Mouse (Mus musculus) left cerebral cortex, postnatal 10 days (tissue): ENCODE data around the gene Lrrc8e. TPM values are rescaled to one million over a fixed set of nuclear protein-coding genes. Genes with fewer than 3 reads are reported as not detected.
A peak's percentile ranks its signal among the peaks of the same experiment; 100 is the strongest.

ENCODE experiments used
- DNase-seq, 2 experiments: peaks; one replicate each; pipeline ENCODE4 v3.0.0; 2021 to 2022; ENCODE audit warnings: low spot score in 2 of 2, mixed read lengths in 1 of 2; ENCODE audit errors: extremely low spot score in 1 of 2
- intact Hi-C: fragments of 180-260 bp; cut with DNase I; formaldehyde crosslinking; loops from one replicate; pipeline ENCODE4 v1.15.1; 2025
- total RNA-seq, 2 experiments: library from RNA; stranded (reverse); gene quantifications; 2 replicates each; pipeline ENCODE4 v1.2.3; 2021

Gene Lrrc8e
- total RNA-seq = not detected

- DNase-seq = no peak
- intact Hi-C loops = no loop called here
Observed at GRCm38 (mm10) chr8:4226739-4227347, at the start of gene Lrrc8e. TSS of gene Lrrc8e (plus strand) at chr8:4226827.

GRCm38 (mm10) chr8:4183409-4183808 is 43.2 kb upstream of the Lrrc8e start:
- DNase-seq = no peak
- intact Hi-C loops = no loop called here

- intact Hi-C loops = no loop called here
- DNase-seq = no peak
Observed at GRCm38 (mm10) chr8:4186151-4186550, 40.5 kb upstream of the Lrrc8e start.

- intact Hi-C loops = no loop called here
- no peak for DNase-seq
Observed at GRCm38 (mm10) chr8:4188605-4189004, 38.0 kb upstream of the Lrrc8e start.

GRCm38 (mm10) chr8:4189031-4189722 is 37.5 kb upstream of the Lrrc8e start:
- DNase-seq = no peak

GRCm38 (mm10) chr8:4192305-4192704 is 34.3 kb upstream of the Lrrc8e start:
- DNase-seq = peak; percentile 50 to 59

More at GRCm38 (mm10) chr8:4189031-4189722, 37.5 kb upstream of the Lrrc8e start:
- intact Hi-C loops = no loop called here

GRCm38 (mm10) chr8:4192807-4193587 is 33.6 kb upstream of the Lrrc8e start:
- peak; percentile 87 to 93 for DNase-seq
- intact Hi-C loops = no loop called here

More at GRCm38 (mm10) chr8:4192305-4192704, 34.3 kb upstream of the Lrrc8e start:
- intact Hi-C loops = no loop called here

- intact Hi-C loops = no loop called here
Observed at GRCm38 (mm10) chr8:4193588-4193894, 33.1 kb upstream of the Lrrc8e start.

GRCm38 (mm10) chr8:4201321-4201720 is 25.3 kb upstream of the Lrrc8e start:
- intact Hi-C loops = no loop called here
- no peak for DNase-seq

More at GRCm38 (mm10) chr8:4193588-4193894, 33.1 kb upstream of the Lrrc8e start:
- DNase-seq = no peak

GRCm38 (mm10) chr8:4205246-4206123 is 21.1 kb upstream of the Lrrc8e start:
- intact Hi-C loops = no loop called here
- no peak for DNase-seq

- intact Hi-C loops = no loop called here
- no peak for DNase-seq
Observed at GRCm38 (mm10) chr8:4206182-4207015, 20.2 kb upstream of the Lrrc8e start.

GRCm38 (mm10) chr8:4207016-4207350 is 19.6 kb upstream of the Lrrc8e start:
- intact Hi-C loops = no loop called here
- DNase-seq = no peak

- DNase-seq = no peak
- intact Hi-C loops = no loop called here
Observed at GRCm38 (mm10) chr8:4211097-4211496, 15.5 kb upstream of the Lrrc8e start.

GRCm38 (mm10) chr8:4212809-4213209 is 13.8 kb upstream of the Lrrc8e start:
- peak in 1 of 2 experiments; percentile 52 for DNase-seq
- intact Hi-C loops = no loop called here

GRCm38 (mm10) chr8:4213210-4214005 is 13.2 kb upstream of the Lrrc8e start:
- DNase-seq = peak in 1 of 2 experiments; percentile 70
- intact Hi-C loops = no loop called here

- peak in 1 of 2 experiments; percentile 58 for DNase-seq
- intact Hi-C loops = no loop called here
Observed at GRCm38 (mm10) chr8:4214006-4214980, 12.3 kb upstream of the Lrrc8e start.
